Mouse (Mus musculus) gastrocnemius, adult 2 months (tissue): ENCODE data around the gene Plscr1. TPM values are rescaled to one million over a fixed set of nuclear protein-coding genes. Genes with fewer than 3 reads are reported as not detected.

Source experiments
- DNase-seq: peaks from one replicate; pipeline ENCODE4 v3.0.0; 2022
- H3K27ac ChIP-seq: fragments of 200-600 bp; 2 replicates; pipeline ENCODE4 v1.8.1; 2022; ENCODE audit warnings: mild to moderate bottlenecking
- H3K4me3 ChIP-seq: fragments of 200-600 bp; 2 replicates; pipeline ENCODE4 v1.8.1; 2022; ENCODE audit warnings: mild to moderate bottlenecking, moderate library complexity
- CTCF ChIP-seq: fragments of 200-600 bp; IDR thresholded peaks from 2 replicates; pipeline ENCODE4 v1.8.1; 2022; ENCODE audit warnings: antibody characterized with exemption, mild to moderate bottlenecking, moderate library complexity
- intact Hi-C: fragments of 180-260 bp; cut with DNase I; formaldehyde crosslinking; loops from one replicate; pipeline ENCODE4 v1.15.1; 2025
- long read RNA-seq, 2 experiments: library from polyadenylated mRNA; stranded (forward); transcript quantifications; one replicate each; pipeline ENCODE4 v2.0.0; 2021
- total RNA-seq, 2 experiments: library from RNA; stranded (reverse); gene quantifications; 2 replicates each; pipeline ENCODE4 v1.2.3; 2021

Gene Plscr1
- total RNA-seq, result 1 to 10 TPM in 1 of 2 experiments, under 1 TPM in 1; 0.51 to 1.3 TPM
- long read RNA-seq, experiment 1, partial matches to known transcripts, result 0 of 1 reads
- long read RNA-seq, experiment 1, other reads (novel, unspliced or antisense), result 0 of 1 reads
- long read RNA-seq, experiment 2, partial matches to known transcripts, result 0 of 1 reads
- long read RNA-seq, experiment 2, other reads (novel, unspliced or antisense), result 0 of 1 reads

- intact Hi-C loops, result no loop called here
- TF ChIP-seq CTCF, result no peak
- Histone ChIP-seq H3K27ac (peak within 1 kb of the TSS; percentile 85), H3K4me3 (peak within 1 kb of the TSS; percentile 70)
- DNase-seq, result no peak
These were observed at the start of gene Plscr1 for GRCm38 (mm10) chr9:92249447-92249852. Gene Plscr1, plus strand, starts transcription at chr9:92249750.

GRCm38 (mm10) chr9:92204397-92204796, 45.2 kb upstream of the Plscr1 start:
- Histone ChIP-seq H3K27ac (no peak overlapping the region), H3K4me3 (no peak overlapping the region)
- DNase-seq, result no peak
- TF ChIP-seq CTCF, result no peak
- intact Hi-C loops, result no loop called here

GRCm38 (mm10) chr9:92207307-92207706, 42.2 kb upstream of the Plscr1 start:
- peak; percentile 59 for TF ChIP-seq CTCF
- intact Hi-C loops, result loop anchor here (5.0 kb wide), 1 partner anchor 60 kb away; no protein-coding TSS in a partner anchor
- peak overlapping the region; percentile 61 for H3K4me3 ChIP-seq
- peak; percentile 27 for DNase-seq
- H3K27ac ChIP-seq, result no peak overlapping the region

GRCm38 (mm10) chr9:92207757-92208156, 41.8 kb upstream of the Plscr1 start:
- no peak for TF ChIP-seq CTCF
- Histone ChIP-seq H3K4me3 (peak overlapping the region; percentile 61), H3K27ac (no peak overlapping the region)
- no peak for DNase-seq
- intact Hi-C loops, result loop anchor here (5.0 kb wide), 1 partner anchor 60 kb away; no protein-coding TSS in a partner anchor

GRCm38 (mm10) chr9:92209850-92210249, 39.7 kb upstream of the Plscr1 start:
- no peak for DNase-seq
- Histone ChIP-seq H3K4me3 (no peak overlapping the region), H3K27ac (no peak overlapping the region)
- no peak for TF ChIP-seq CTCF
- intact Hi-C loops, result loop anchor here (5.0 to 10.0 kb wide), 2 partner anchors 63 to 165 kb away; no protein-coding TSS in a partner anchor

GRCm38 (mm10) chr9:92210386-92210967, 39.1 kb upstream of the Plscr1 start:
- intact Hi-C loops, result loop anchor here (10.0 kb wide), 1 partner anchor 164 kb away; no protein-coding TSS in a partner anchor
- no peak overlapping the region for H3K4me3 ChIP-seq
- no peak for DNase-seq
- H3K27ac ChIP-seq, result no peak overlapping the region
- TF ChIP-seq CTCF, result no peak

GRCm38 (mm10) chr9:92211048-92211447, 38.5 kb upstream of the Plscr1 start:
- DNase-seq, result no peak
- Histone ChIP-seq H3K27ac (no peak overlapping the region), H3K4me3 (no peak overlapping the region)
- TF ChIP-seq CTCF, result no peak
- intact Hi-C loops, result loop anchor here (10.0 kb wide), 1 partner anchor 164 kb away; no protein-coding TSS in a partner anchor

GRCm38 (mm10) chr9:92217484-92217883, 32.1 kb upstream of the Plscr1 start:
- peak; percentile 34; the same call in 1 of the 2 replicates for TF ChIP-seq CTCF
- DNase-seq, result no peak
- intact Hi-C loops, result loop anchor here (5.0 to 10.0 kb wide), 3 partner anchors 157 to 660 kb away; no protein-coding TSS in a partner anchor
- H3K27ac ChIP-seq, result no peak overlapping the region
- H3K4me3 ChIP-seq, result no peak overlapping the region

- Histone ChIP-seq H3K4me3 (no peak overlapping the region), H3K27ac (no peak overlapping the region)
- TF ChIP-seq CTCF, result no peak
- intact Hi-C loops, result loop anchor here (5.0 to 10.0 kb wide), 3 partner anchors 157 to 659 kb away; no protein-coding TSS in a partner anchor
- DNase-seq, result no peak
These were observed 31.7 kb upstream of the Plscr1 start for GRCm38 (mm10) chr9:92217896-92218295.

- TF ChIP-seq CTCF, result no peak
- Histone ChIP-seq H3K27ac (no peak overlapping the region), H3K4me3 (no peak overlapping the region)
- no peak for DNase-seq
- intact Hi-C loops, result no loop called here
These were observed 29.4 kb upstream of the Plscr1 start for GRCm38 (mm10) chr9:92220151-92220550.

GRCm38 (mm10) chr9:92221480-92221879, 28.1 kb upstream of the Plscr1 start:
- intact Hi-C loops, result no loop called here
- DNase-seq, result no peak
- Histone ChIP-seq H3K27ac (no peak overlapping the region), H3K4me3 (no peak overlapping the region)
- no peak for TF ChIP-seq CTCF

- DNase-seq, result no peak
- no peak for TF ChIP-seq CTCF
- intact Hi-C loops, result no loop called here
- H3K4me3 ChIP-seq, result no peak overlapping the region
- H3K27ac ChIP-seq, result no peak overlapping the region
These were observed 24.8 kb upstream of the Plscr1 start for GRCm38 (mm10) chr9:92224598-92225231.

GRCm38 (mm10) chr9:92226127-92226655, 23.4 kb upstream of the Plscr1 start:
- TF ChIP-seq CTCF, result no peak
- no peak for DNase-seq
- Histone ChIP-seq H3K27ac (no peak overlapping the region; the same call in 1 of the 2 replicates), H3K4me3 (no peak overlapping the region)
- intact Hi-C loops, result no loop called here
